Mouse (Mus musculus): ENCODE results near the gene Hes1. TPM values are rescaled to one million over a fixed set of nuclear protein-coding genes. Genes with fewer than 3 reads are reported as not detected.

Gene Hes1
- polyA plus RNA-seq, 1 experiment from 2014 or later, result 73.1 TPM

- TF ChIP-seq CTCF (IDR thresholded peaks at IDR 0.05; ENCODE audit: low read depth) (no peak), EP300 (optimal IDR thresholded peaks at IDR 0.05) (no peak)
- Histone ChIP-seq H3K27me3 (ENCODE audit: control insufficient read depth, insufficient read depth, low read length) (no peaks in the 10 kb centered on the region), H3K4me2 (replicated peaks; ENCODE audit: low read depth) (no peak overlapping the region), H3K36me3 (ENCODE audit: control insufficient read depth, insufficient read depth, low read length) (no peaks in the 10 kb centered on the region), H3K4me1 (replicated peaks; ENCODE audit: control insufficient read depth, insufficient read depth) (peaks cover 13% of the 10 kb centered on the region), H3K9ac (ENCODE audit: low read length) (no peak overlapping the region), H3K4me3 (ENCODE audit: low read depth, low read length) (no peak overlapping the region), H3K9me3 (ENCODE audit: control insufficient read depth, low read length) (no peaks in the 10 kb centered on the region), H3K27ac (replicated peaks) (peak overlapping the region; percentile 76)
- peak; percentile 61 for ATAC-seq (ENCODE audit: low FRiP score, low TSS enrichment)
- WGBS, result 18% methylated on average over 6 of the region's 6 CpGs
- DNase-seq (ENCODE audit: low spot score), result peak; percentile 47
These were observed 29.7 kb upstream of the Hes1 start for GRCm38 (mm10) chr16:30034521-30034920.

GRCm38 (mm10) chr16:30034979-30035440 is 29.2 kb upstream of the Hes1 start:
- Histone ChIP-seq H3K36me3 (ENCODE audit: control insufficient read depth, insufficient read depth, low read length) (no peaks in the 10 kb centered on the region), H3K9me3 (ENCODE audit: control insufficient read depth, low read length) (no peaks in the 10 kb centered on the region), H3K27me3 (ENCODE audit: control insufficient read depth, insufficient read depth, low read length) (no peaks in the 10 kb centered on the region), H3K4me3 (ENCODE audit: low read depth, low read length) (no peak overlapping the region), H3K4me2 (replicated peaks; ENCODE audit: low read depth) (no peak overlapping the region), H3K9ac (ENCODE audit: low read length) (no peak overlapping the region), H3K4me1 (replicated peaks; ENCODE audit: control insufficient read depth, insufficient read depth) (peaks cover 13% of the 10 kb centered on the region), H3K27ac (replicated peaks) (no peak overlapping the region)
- ATAC-seq (ENCODE audit: low FRiP score, low TSS enrichment) (no peak), DNase-seq (ENCODE audit: low spot score) (no peak)
- 55% methylated on average over 5 of the region's 5 CpGs for WGBS
- TF ChIP-seq EP300 (optimal IDR thresholded peaks at IDR 0.05), result no peak
- no peak for TF ChIP-seq CTCF (IDR thresholded peaks at IDR 0.05; ENCODE audit: low read depth)

- no peak for ATAC-seq (ENCODE audit: low FRiP score, low TSS enrichment)
- WGBS, result 79% methylated on average over 3 of the region's 3 CpGs
These were observed 28.1 kb upstream of the Hes1 start for GRCm38 (mm10) chr16:30036104-30036503.

GRCm38 (mm10) chr16:30038663-30039593 is 25.3 kb upstream of the Hes1 start:
- H3K27ac ChIP-seq (replicated peaks), result no peak overlapping the region
- WGBS, result 51% methylated on average over 14 of the region's 17 CpGs
- DNase-seq (ENCODE audit: low spot score) (peak; percentile 70), ATAC-seq (ENCODE audit: low FRiP score, low TSS enrichment) (peak; percentile 76)
- no peak overlapping the region for H3K4me3 ChIP-seq (ENCODE audit: low read depth, low read length)
- no peaks in the 10 kb centered on the region for H3K9me3 ChIP-seq (ENCODE audit: control insufficient read depth, low read length)
- TF ChIP-seq CTCF (IDR thresholded peaks at IDR 0.05; ENCODE audit: low read depth) (peak; percentile 26), EP300 (optimal IDR thresholded peaks at IDR 0.05) (no peak)
- H3K36me3 ChIP-seq (ENCODE audit: control insufficient read depth, insufficient read depth, low read length), result no peaks in the 10 kb centered on the region
- peak overlapping the region; percentile 3; the same call in 1 of the 2 replicates for H3K4me2 ChIP-seq (replicated peaks; ENCODE audit: low read depth)
- H3K4me1 ChIP-seq (replicated peaks; ENCODE audit: control insufficient read depth, insufficient read depth), result peaks cover 11% of the 10 kb centered on the region
- H3K9ac ChIP-seq (ENCODE audit: low read length), result no peak overlapping the region
- H3K27me3 ChIP-seq (ENCODE audit: control insufficient read depth, insufficient read depth, low read length), result no peaks in the 10 kb centered on the region

More at GRCm38 (mm10) chr16:30036104-30036503, 28.1 kb upstream of the Hes1 start:
- no peak overlapping the region for H3K4me2 ChIP-seq (replicated peaks; ENCODE audit: low read depth)
- no peak for DNase-seq (ENCODE audit: low spot score)
- peaks cover 13% of the 10 kb centered on the region for H3K4me1 ChIP-seq (replicated peaks; ENCODE audit: control insufficient read depth, insufficient read depth)
- no peak overlapping the region; the same call in 1 of the 2 replicates for H3K27ac ChIP-seq (replicated peaks)
- TF ChIP-seq EP300 (optimal IDR thresholded peaks at IDR 0.05) (no peak), CTCF (IDR thresholded peaks at IDR 0.05; ENCODE audit: low read depth) (no peak)
- no peaks in the 10 kb centered on the region for H3K36me3 ChIP-seq (ENCODE audit: control insufficient read depth, insufficient read depth, low read length)
- H3K9ac ChIP-seq (ENCODE audit: low read length), result no peak overlapping the region
- H3K27me3 ChIP-seq (ENCODE audit: control insufficient read depth, insufficient read depth, low read length), result no peaks in the 10 kb centered on the region
- no peaks in the 10 kb centered on the region for H3K9me3 ChIP-seq (ENCODE audit: control insufficient read depth, low read length)
- H3K4me3 ChIP-seq (ENCODE audit: low read depth, low read length), result no peak overlapping the region

- ATAC-seq (ENCODE audit: low FRiP score, low TSS enrichment) (no peak), DNase-seq (ENCODE audit: low spot score) (no peak)
- H3K27me3 ChIP-seq (ENCODE audit: control insufficient read depth, insufficient read depth, low read length), result no peaks in the 10 kb centered on the region
- WGBS, result 76% methylated on average over 2 of the region's 2 CpGs
- no peaks in the 10 kb centered on the region for H3K9me3 ChIP-seq (ENCODE audit: control insufficient read depth, low read length)
- no peak overlapping the region for H3K27ac ChIP-seq (replicated peaks)
- no peak overlapping the region for H3K4me3 ChIP-seq (ENCODE audit: low read depth, low read length)
- TF ChIP-seq CTCF (IDR thresholded peaks at IDR 0.05; ENCODE audit: low read depth), result no peak
- no peak for TF ChIP-seq EP300 (optimal IDR thresholded peaks at IDR 0.05)
- H3K4me1 ChIP-seq (replicated peaks; ENCODE audit: control insufficient read depth, insufficient read depth), result peaks cover 3% of the 10 kb centered on the region
- no peaks in the 10 kb centered on the region for H3K36me3 ChIP-seq (ENCODE audit: control insufficient read depth, insufficient read depth, low read length)
- H3K4me2 ChIP-seq (replicated peaks; ENCODE audit: low read depth), result no peak overlapping the region
- H3K9ac ChIP-seq (ENCODE audit: low read length), result no peak overlapping the region
These were observed 24.3 kb upstream of the Hes1 start for GRCm38 (mm10) chr16:30039841-30040240.

GRCm38 (mm10) chr16:30042859-30043258 is 21.3 kb upstream of the Hes1 start:
- TF ChIP-seq EP300 (optimal IDR thresholded peaks at IDR 0.05), result no peak
- no peak for TF ChIP-seq CTCF (IDR thresholded peaks at IDR 0.05; ENCODE audit: low read depth)
- ATAC-seq (ENCODE audit: low FRiP score, low TSS enrichment) (no peak), DNase-seq (ENCODE audit: low spot score) (no peak)
- H3K4me3 ChIP-seq (ENCODE audit: low read depth, low read length), result no peak overlapping the region
- 0 out of 2 replicates have a peak, but pooled peaks cover 2% of the 10 kb centered on the region for H3K4me1 ChIP-seq (replicated peaks; ENCODE audit: control insufficient read depth, insufficient read depth)
- H3K27me3 ChIP-seq (ENCODE audit: control insufficient read depth, insufficient read depth, low read length), result no peaks in the 10 kb centered on the region
- H3K4me2 ChIP-seq (replicated peaks; ENCODE audit: low read depth), result no peak overlapping the region
- WGBS, result 51% methylated on average over 4 of the region's 4 CpGs
- H3K27ac ChIP-seq (replicated peaks), result no peak overlapping the region
- H3K9me3 ChIP-seq (ENCODE audit: control insufficient read depth, low read length), result no peaks in the 10 kb centered on the region
- no peak overlapping the region for H3K9ac ChIP-seq (ENCODE audit: low read length)
- no peaks in the 10 kb centered on the region for H3K36me3 ChIP-seq (ENCODE audit: control insufficient read depth, insufficient read depth, low read length)

Measured in stomach, postnatal 0 days (tissue).